Mouse (Mus musculus) kidney, adult 2 months (tissue): Measurements from ENCODE around the gene Rasl11b.

Experiments
- CTCF ChIP-seq: fragments of 200-500 bp; conservative IDR thresholded peaks from 2 replicates; pipeline ENCODE4 v1.5.1; 2011; ENCODE audit warnings: low read depth, mild to moderate bottlenecking, control low read depth, low read length, moderate library complexity, mixed read lengths; ENCODE audit not compliant: insufficient read depth, insufficient read length
- POLR2A ChIP-seq: fragments of 200-500 bp; IDR thresholded peaks from one replicate; pipeline ENCODE4 v1.6.1; 2011; ENCODE audit warnings: low read depth, low read length, control low read depth

- TF ChIP-seq CTCF, result no peak
- TF ChIP-seq POLR2A, result no peak
Observed at GRCm38 (mm10) chr5:74199793-74200192, 4.7 kb downstream of the Rasl11b start.
